ENCODE assay signal across 7 mouse cellular contexts in genomic region chr17:14960951-14961556, GRCm38 (mm10). TPM values are rescaled to one million over a fixed set of nuclear protein-coding genes. Genes with fewer than 3 reads are reported as not detected.
DNase-seq lines count a peak whose midpoint lies in the region; ATAC-seq and TF ChIP-seq lines count a peak whose summit lies in the region.
"Not testable (repeated sequence)": the region's sequence is repeated elsewhere in the genome, so short reads cannot be mapped to it uniquely, and the experiment has no call there.

TSS of gene Phf10 (minus strand) at chr17:14961273.

- not testable (repeated sequence) for H3K36me3 ChIP-seq in intestine, embryonic 14.5 days (ENCODE audit: control insufficient read depth, insufficient read depth, low read length); small intestine, adult 2 months (ENCODE audit: control insufficient read depth, insufficient read depth, low read length)

- H3K9me3 ChIP-seq in intestine, embryonic 14.5 days (ENCODE audit: control insufficient read depth, low read length) = not testable (repeated sequence)

- not testable (repeated sequence) for H3K27ac ChIP-seq in intestine, embryonic 14.5 days (ENCODE audit: low read depth)
- H3K27ac ChIP-seq in small intestine, adult 2 months (ENCODE audit: insufficient read depth, low read depth, low read length) = peak within 1 kb of the TSS; percentile 59; the same call in 1 of the 2 replicates

- peak within 1 kb of the TSS; percentile 70 for H3K9ac ChIP-seq in intestine, embryonic 14.5 days (ENCODE audit: low read length)

- not testable (repeated sequence) for TF ChIP-seq POLR2A in small intestine, adult 2 months (IDR thresholded peaks at IDR 0.05; ENCODE audit: low read depth, low read length)

- H3K27me3 ChIP-seq in intestine, embryonic 14.5 days (replicated peaks; ENCODE audit: control insufficient read depth, insufficient read depth, low read length); small intestine, adult 2 months (ENCODE audit: control insufficient read depth, insufficient read depth, low read length): not testable (repeated sequence)

- ATAC-seq in granulocyte monocyte progenitor cell, adult 5-6 weeks (replicated peaks; ENCODE audit: poor library complexity, severe bottlenecking) = peak; percentile 13
- peak; percentile 85 for ATAC-seq in intestine, embryonic 14.5 days (replicated peaks; ENCODE audit: low FRiP score, low TSS enrichment, low read depth)
- ATAC-seq in megakaryocyte, adult 5-6 weeks (ENCODE audit: poor library complexity, severe bottlenecking) = peak; percentile 59

- peak; percentile 75 for DNase-seq in adrenal gland, adult 2 months
- peak; percentile 52 for DNase-seq in embryo, embryonic 9.5 days (ENCODE audit: extremely low spot score)
- DNase-seq in intestine, embryonic 14.5 days (ENCODE audit: low spot score) = peak; percentile 69
- peak; percentile 9 to 10 for DNase-seq in left cerebral cortex, postnatal 25 days (ENCODE audit: low spot score in 2 of 2)

- not testable (repeated sequence) for TF ChIP-seq CTCF in small intestine, adult 2 months (IDR thresholded peaks at IDR 0.05; ENCODE audit: extremely low read depth, insufficient read length, insufficient replicate concordance, low read depth, low read length)

- peak within 1 kb of the TSS; percentile 90 for H3K4me2 ChIP-seq in intestine, embryonic 14.5 days (ENCODE audit: low read length)

- WGBS in intestine, embryonic 14.5 days = 0% methylated on average over 20 of the region's 100 CpGs
- WGBS in small intestine, adult 2 months = 4% methylated on average over 54 of the region's 100 CpGs

- H3K4me1 ChIP-seq in intestine, embryonic 14.5 days (replicated peaks; ENCODE audit: control insufficient read depth, insufficient read depth, low read length); small intestine, adult 2 months (ENCODE audit: control insufficient read depth, insufficient read depth, insufficient read length, low read length): not testable (repeated sequence)

- H3K4me3 ChIP-seq in intestine, embryonic 14.5 days (ENCODE audit: low read depth, low read length) = peak within 1 kb of the TSS; percentile 70
- H3K4me3 ChIP-seq in small intestine, adult 2 months (ENCODE audit: low read depth, low read length) = peak within 1 kb of the TSS; percentile 89

- intact Hi-C loops in left cerebral cortex, postnatal 25 days (cut with DNase I) = not testable (repeated sequence)

RNA-seq across cellular contexts. Expression of gene Phf10, which starts in this region (rescaled TPM):
- total RNA-seq in adrenal gland, adult 2 months (2021) = 10 to 100 TPM; 45.2 to 59.4 TPM
- 4.8 and 6.8 TPM in 2 replicates for polyA plus RNA-seq in adrenal gland, adult 2 months (2012; rRNA removed)
- total RNA-seq in granulocyte monocyte progenitor cell, adult 5-6 weeks (2014; fragmentation: Nextera tagmentation) = 109 and 115 TPM in 2 replicates
- 56.3 and 73.7 TPM in 2 replicates for total RNA-seq in granulocyte monocyte progenitor cell, adult 5-6 weeks (2017)
- 45.1 and 48.6 TPM in 2 replicates for polyA plus RNA-seq in intestine, embryonic 14.5 days (2014; fragmentation: Nextera tagmentation; extraction: Ambion mirVana)
- total RNA-seq in left cerebral cortex, postnatal 25 days (2021) = 10 to 100 TPM; 61.1 to 63.6 TPM
- 159 and 162 TPM in 2 replicates for total RNA-seq in megakaryocyte, adult 5-6 weeks (2015)
- 52.1 and 54.2 TPM in 2 replicates for total RNA-seq in megakaryocyte, adult 5-6 weeks (2017)
- polyA plus RNA-seq in small intestine, adult 2 months (2012; rRNA removed) = 3.4 and 7.4 TPM in 2 replicates

Comparison
In these comparisons a context has a peak if more than half of its experiments do, and no peak if none do; other contexts are left out.
1. DNase-seq: peak in every context shown above with its lines; median percentile 75 in adrenal gland, adult 2 months; 69 in intestine, embryonic 14.5 days; 52 in embryo, embryonic 9.5 days; 10 in left cerebral cortex, postnatal 25 days.
2. ATAC-seq: peak in every context shown above with its lines; median percentile 85 in intestine, embryonic 14.5 days; 59 in megakaryocyte, adult 5-6 weeks; 13 in granulocyte monocyte progenitor cell, adult 5-6 weeks.